Mouse (Mus musculus) spleen, adult 2 months (tissue): ENCODE measurements at regions not wholly inside any gene's neighbourhood (a gene's known extent, or its start where the extent isn't known, plus 50 kb on each side); places are given as distances from the start of the nearest gene placed in this dataset.

Source experiments
- CTCF ChIP-seq: fragments of 200-500 bp; IDR thresholded peaks from 2 replicates; pipeline ENCODE4 v1.5.1; 2011; ENCODE audit warnings: mild to moderate bottlenecking, inconsistent platforms; ENCODE audit not compliant: insufficient read depth, insufficient read length, insufficient replicate concordance; ENCODE audit errors: extremely low read depth
- POLR2A ChIP-seq: fragments of 200-500 bp; IDR thresholded peaks from 2 replicates; pipeline ENCODE4 v1.6.1; 2011; ENCODE audit warnings: low read depth, low read length, inconsistent platforms

DNA sequence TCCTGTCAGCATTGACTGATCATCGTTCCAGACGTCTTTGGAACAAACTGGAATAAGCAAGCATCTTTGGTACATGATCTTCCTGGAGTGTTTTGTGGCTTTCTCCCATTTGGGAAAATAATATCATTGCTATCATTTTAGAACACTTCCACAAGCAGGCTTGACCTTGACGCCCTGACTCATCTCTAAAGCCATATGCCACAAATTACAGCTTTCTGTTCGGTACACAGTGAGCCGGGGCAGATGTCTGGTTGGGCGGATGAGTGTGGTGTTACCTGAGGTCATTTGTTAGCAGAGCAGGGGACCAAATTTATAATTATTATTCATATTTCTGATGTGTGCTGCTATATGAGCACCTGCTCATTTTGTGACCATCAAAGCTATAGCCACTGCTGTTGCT, 83.3 kb upstream of the Pmfbp1 start:
- TF ChIP-seq CTCF (no peak), POLR2A (no peak)
